Mouse (Mus musculus): ENCODE data around the gene Krtcap3. TPM values are rescaled to one million over a fixed set of nuclear protein-coding genes. Genes with fewer than 3 reads are reported as not detected.

Gene Krtcap3
- polyA plus RNA-seq (2014; fragmentation: Illumina TruSeq; extraction: RNeasy Lipid Tissue Mini Kit (QIAGEN cat#74804); ENCODE audit: low read depth, low replicate concordance): 7.3 TPM

GRCm38 (mm10) chr5:31251541-31252101, at the start of gene Krtcap3:
TSS of gene Krtcap3 (plus strand) at chr5:31251691.

GRCm38 (mm10) chr5:31201742-31202590, 49.5 kb upstream of the Krtcap3 start, which contains the start of gene Zfp513:
TSS of gene Zfp513 (minus strand) at chr5:31202303.

GRCm38 (mm10) chr5:31220448-31221303, 30.8 kb upstream of the Krtcap3 start, which contains the start of gene Ppm1g:
TSS of gene Ppm1g (minus strand) at chr5:31220687.

GRCm38 (mm10) chr5:31240637-31241521, 10.6 kb upstream of the Krtcap3 start, which contains the start of the genes Nrbp1 and Gm9970:
TSS of gene Nrbp1 (plus strand) at chr5:31240864.
TSS of gene Gm9970 (minus strand) at chr5:31241232.

GRCm38 (mm10) chr5:31290521-31291360, 39.2 kb downstream of the Krtcap3 start, which contains the start of gene Ift172:
TSS of gene Ift172 (minus strand) at chr5:31291116.

GRCm38 (mm10) chr5:31295606-31296141, 44.2 kb downstream of the Krtcap3 start, which contains the start of gene Fndc4:
TSS of gene Fndc4 (minus strand) at chr5:31296080.

GRCm38 (mm10) chr5:31297047-31297757, 45.7 kb downstream of the Krtcap3 start, which contains the start of gene Gckr:
TSS of gene Gckr (plus strand) at chr5:31297443.

Other genes starting within 250 kb of the Krtcap3 start
- gene Atraid, start 203.4 kb upstream of the Krtcap3 start, polyA plus RNA-seq (2014; fragmentation: Illumina TruSeq; extraction: RNeasy Lipid Tissue Mini Kit (QIAGEN cat#74804); ENCODE audit: low read depth, low replicate concordance): 79.4 TPM
- 6.1 TPM for gene Slc5a6, start 202.8 kb upstream of the Krtcap3 start, polyA plus RNA-seq (2014; fragmentation: Illumina TruSeq; extraction: RNeasy Lipid Tissue Mini Kit (QIAGEN cat#74804); ENCODE audit: low read depth, low replicate concordance)
- 0.85 TPM for gene Cad, start 196.9 kb upstream of the Krtcap3 start, polyA plus RNA-seq (2014; fragmentation: Illumina TruSeq; extraction: RNeasy Lipid Tissue Mini Kit (QIAGEN cat#74804); ENCODE audit: low read depth, low replicate concordance)
- not detected for gene Dnajc5g, start 145.4 kb upstream of the Krtcap3 start, polyA plus RNA-seq (2014; fragmentation: Illumina TruSeq; extraction: RNeasy Lipid Tissue Mini Kit (QIAGEN cat#74804); ENCODE audit: low read depth, low replicate concordance)
- not detected for gene Slc30a3, start 143.5 kb upstream of the Krtcap3 start, polyA plus RNA-seq (2014; fragmentation: Illumina TruSeq; extraction: RNeasy Lipid Tissue Mini Kit (QIAGEN cat#74804); ENCODE audit: low read depth, low replicate concordance)
- not detected for gene Trim54, start 135.0 kb upstream of the Krtcap3 start, polyA plus RNA-seq (2014; fragmentation: Illumina TruSeq; extraction: RNeasy Lipid Tissue Mini Kit (QIAGEN cat#74804); ENCODE audit: low read depth, low replicate concordance)
- gene Ucn, start 112.9 kb upstream of the Krtcap3 start, polyA plus RNA-seq (2014; fragmentation: Illumina TruSeq; extraction: RNeasy Lipid Tissue Mini Kit (QIAGEN cat#74804); ENCODE audit: low read depth, low replicate concordance): not detected
- gene Mpv17, start 97.4 kb upstream of the Krtcap3 start, polyA plus RNA-seq (2014; fragmentation: Illumina TruSeq; extraction: RNeasy Lipid Tissue Mini Kit (QIAGEN cat#74804); ENCODE audit: low read depth, low replicate concordance): 24.2 TPM
- gene Gm29609, start 71.8 kb upstream of the Krtcap3 start, polyA plus RNA-seq (2014; fragmentation: Illumina TruSeq; extraction: RNeasy Lipid Tissue Mini Kit (QIAGEN cat#74804); ENCODE audit: low read depth, low replicate concordance): 0.66 TPM
- gene Gtf3c2, start 71.5 kb upstream of the Krtcap3 start, polyA plus RNA-seq (2014; fragmentation: Illumina TruSeq; extraction: RNeasy Lipid Tissue Mini Kit (QIAGEN cat#74804); ENCODE audit: low read depth, low replicate concordance): 64.0 TPM
- gene Snx17, start 58.5 kb upstream of the Krtcap3 start, polyA plus RNA-seq (2014; fragmentation: Illumina TruSeq; extraction: RNeasy Lipid Tissue Mini Kit (QIAGEN cat#74804); ENCODE audit: low read depth, low replicate concordance): 38.8 TPM
- gene Eif2b4, start 58.3 kb upstream of the Krtcap3 start, polyA plus RNA-seq (2014; fragmentation: Illumina TruSeq; extraction: RNeasy Lipid Tissue Mini Kit (QIAGEN cat#74804); ENCODE audit: low read depth, low replicate concordance): 1.8 TPM
- 1.6 TPM for gene Zfp513, start 49.4 kb upstream of the Krtcap3 start, polyA plus RNA-seq (2014; fragmentation: Illumina TruSeq; extraction: RNeasy Lipid Tissue Mini Kit (QIAGEN cat#74804); ENCODE audit: low read depth, low replicate concordance)
- gene Ppm1g, start 31.0 kb upstream of the Krtcap3 start, polyA plus RNA-seq (2014; fragmentation: Illumina TruSeq; extraction: RNeasy Lipid Tissue Mini Kit (QIAGEN cat#74804); ENCODE audit: low read depth, low replicate concordance): 19.8 TPM
- gene Nrbp1, start 10.8 kb upstream of the Krtcap3 start, polyA plus RNA-seq (2014; fragmentation: Illumina TruSeq; extraction: RNeasy Lipid Tissue Mini Kit (QIAGEN cat#74804); ENCODE audit: low read depth, low replicate concordance): 109 TPM
- gene Gm9970, start 10.5 kb upstream of the Krtcap3 start, polyA plus RNA-seq (2014; fragmentation: Illumina TruSeq; extraction: RNeasy Lipid Tissue Mini Kit (QIAGEN cat#74804); ENCODE audit: low read depth, low replicate concordance): not detected
- 11.8 TPM for gene Ift172, start 39.4 kb downstream of the Krtcap3 start, polyA plus RNA-seq (2014; fragmentation: Illumina TruSeq; extraction: RNeasy Lipid Tissue Mini Kit (QIAGEN cat#74804); ENCODE audit: low read depth, low replicate concordance)
- 1.7 TPM for gene Fndc4, start 44.4 kb downstream of the Krtcap3 start, polyA plus RNA-seq (2014; fragmentation: Illumina TruSeq; extraction: RNeasy Lipid Tissue Mini Kit (QIAGEN cat#74804); ENCODE audit: low read depth, low replicate concordance)
- not detected for gene Gckr, start 45.8 kb downstream of the Krtcap3 start, polyA plus RNA-seq (2014; fragmentation: Illumina TruSeq; extraction: RNeasy Lipid Tissue Mini Kit (QIAGEN cat#74804); ENCODE audit: low read depth, low replicate concordance)
- 23.8 TPM for gene Zfp512, start 200.7 kb downstream of the Krtcap3 start, polyA plus RNA-seq (2014; fragmentation: Illumina TruSeq; extraction: RNeasy Lipid Tissue Mini Kit (QIAGEN cat#74804); ENCODE audit: low read depth, low replicate concordance)
- gene 4930548H24Rik, start 234.0 kb downstream of the Krtcap3 start, polyA plus RNA-seq (2014; fragmentation: Illumina TruSeq; extraction: RNeasy Lipid Tissue Mini Kit (QIAGEN cat#74804); ENCODE audit: low read depth, low replicate concordance): not detected
- 18.3 TPM for gene Gpn1, start 243.1 kb downstream of the Krtcap3 start, polyA plus RNA-seq (2014; fragmentation: Illumina TruSeq; extraction: RNeasy Lipid Tissue Mini Kit (QIAGEN cat#74804); ENCODE audit: low read depth, low replicate concordance)